Mouse (Mus musculus) kidney, postnatal 25 days (tissue): Measurements from ENCODE around the gene Brsk1.

ENCODE experiments used
- DNase-seq, 2 experiments: peaks; one replicate each; pipeline ENCODE4 v3.0.0; 2021; ENCODE audit warnings: mixed read lengths in 2 of 2

Gene Brsk1

DNA sequence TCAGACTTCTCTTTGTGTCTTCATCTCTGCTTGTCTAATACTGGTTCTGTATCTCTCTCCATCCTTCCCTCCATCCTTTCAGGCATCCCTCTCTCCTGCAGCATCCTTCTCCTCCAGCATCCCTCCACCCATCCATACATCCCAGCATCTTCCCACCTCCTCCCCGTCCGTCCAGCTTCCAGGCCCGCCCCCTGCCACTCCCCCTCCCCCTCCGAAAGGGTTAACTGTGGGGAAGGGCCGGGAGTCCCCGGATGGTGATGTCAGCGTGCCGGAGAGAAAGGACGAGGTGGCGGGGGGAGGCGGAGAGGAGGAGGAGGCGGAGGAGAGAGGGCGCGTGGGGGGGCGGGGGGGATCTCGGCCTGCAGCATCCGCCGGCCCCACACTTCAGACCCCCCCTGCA lies at the start of gene Brsk1:
Gene Brsk1, plus strand, starts transcription at position 218 of the 400 bp plus-strand sequence.
- DNase-seq: peak; percentile 40 to 70

DNA sequence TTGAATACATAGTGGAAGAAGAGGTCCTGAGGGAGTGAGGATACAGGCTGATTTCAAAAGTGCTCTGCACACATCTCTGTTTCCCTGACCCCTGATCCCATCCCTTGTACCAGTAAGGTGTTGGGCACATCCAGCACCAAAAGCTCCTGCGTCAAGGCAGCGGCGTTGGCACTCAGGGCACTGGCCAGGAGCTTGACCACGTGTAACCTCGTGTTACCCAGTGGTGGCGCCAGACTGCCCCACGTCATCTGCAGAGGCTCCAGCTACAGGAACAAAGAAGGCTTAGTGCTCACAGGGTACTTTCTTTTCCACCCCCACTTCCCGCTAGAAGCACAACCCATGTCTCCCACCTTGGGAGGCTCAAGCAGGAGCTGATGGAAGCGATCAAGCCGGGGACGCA lies 49.2 kb upstream of the Brsk1 start:
- DNase-seq: no peak

DNA sequence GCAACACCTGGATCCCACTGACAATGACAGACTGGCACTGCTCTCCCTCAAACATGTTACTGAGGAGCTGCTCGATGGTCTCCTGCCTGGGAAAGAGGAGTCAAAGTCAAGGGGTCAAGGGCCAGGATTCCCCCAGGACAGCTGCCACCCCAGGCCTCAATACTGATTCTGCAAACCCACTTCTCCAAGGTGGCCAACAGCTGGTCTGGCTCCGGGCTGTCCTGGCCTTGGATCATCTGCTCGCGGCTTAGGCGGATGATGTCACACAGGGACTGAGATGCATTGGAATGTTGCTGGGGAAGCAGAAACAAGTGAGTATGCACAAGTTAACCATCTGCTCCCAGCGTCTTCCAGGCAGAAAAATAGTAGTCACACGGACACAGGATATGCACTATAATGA lies 48.4 kb upstream of the Brsk1 start:
- no peak for DNase-seq

DNA sequence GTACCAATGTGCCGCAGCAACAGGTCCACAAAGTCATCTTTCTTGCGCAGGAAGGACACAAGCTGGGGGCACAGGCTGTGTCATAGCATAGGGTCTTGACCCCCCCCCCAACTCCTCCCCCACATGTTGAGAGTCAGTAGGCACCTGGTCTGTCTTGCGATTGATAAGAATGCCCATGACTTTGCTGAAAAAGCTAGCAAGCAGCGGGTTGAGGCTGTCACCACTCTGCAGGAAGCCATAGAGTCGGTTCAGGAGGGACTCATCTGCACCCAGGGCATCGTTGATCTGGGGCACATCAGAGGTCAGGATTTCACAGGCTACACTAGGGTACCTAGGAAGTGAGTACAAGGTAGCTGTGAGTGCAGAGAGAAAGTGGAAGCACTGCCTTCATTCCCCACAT lies 47.2 kb upstream of the Brsk1 start:
- no peak for DNase-seq

DNA sequence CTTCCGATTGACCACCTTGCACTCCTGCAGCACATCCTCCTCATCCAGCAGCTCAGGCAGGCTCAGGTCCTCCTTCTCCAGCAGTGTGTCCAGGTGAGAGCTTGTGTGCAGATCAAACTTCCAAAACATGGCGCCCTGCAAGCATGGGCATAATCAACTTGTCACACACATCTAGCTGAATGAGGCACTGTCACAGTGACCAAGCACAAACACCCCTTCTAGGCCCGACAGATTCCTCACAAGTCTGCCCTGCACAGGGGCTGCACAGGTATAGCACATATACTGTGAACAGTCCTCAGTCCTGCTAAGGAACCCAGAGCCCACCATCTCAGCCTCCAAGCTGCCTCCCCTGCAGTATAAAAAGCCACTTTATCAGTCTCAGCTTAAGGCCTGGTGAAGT lies 43.6 kb upstream of the Brsk1 start:
- DNase-seq: no peak

DNA sequence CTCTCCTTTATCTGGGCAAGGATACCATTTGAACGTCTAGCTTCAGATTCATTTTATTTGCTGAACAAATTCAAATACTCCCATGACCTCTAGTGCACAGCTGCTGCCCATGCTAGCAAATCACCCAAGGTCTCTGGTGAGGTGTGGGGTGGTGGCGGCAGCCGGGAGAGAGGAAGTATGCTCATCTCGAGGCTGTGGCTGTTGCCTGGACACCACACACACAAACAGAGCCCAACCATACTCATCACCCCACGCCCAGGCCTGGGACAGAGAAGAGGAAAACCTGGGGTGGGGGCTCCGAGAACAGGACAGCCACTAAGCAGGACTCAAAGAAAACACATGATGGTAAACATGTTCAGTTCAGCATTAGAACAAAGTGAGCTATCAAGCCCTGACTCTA lies 43.1 kb upstream of the Brsk1 start:
- no peak for DNase-seq

DNA sequence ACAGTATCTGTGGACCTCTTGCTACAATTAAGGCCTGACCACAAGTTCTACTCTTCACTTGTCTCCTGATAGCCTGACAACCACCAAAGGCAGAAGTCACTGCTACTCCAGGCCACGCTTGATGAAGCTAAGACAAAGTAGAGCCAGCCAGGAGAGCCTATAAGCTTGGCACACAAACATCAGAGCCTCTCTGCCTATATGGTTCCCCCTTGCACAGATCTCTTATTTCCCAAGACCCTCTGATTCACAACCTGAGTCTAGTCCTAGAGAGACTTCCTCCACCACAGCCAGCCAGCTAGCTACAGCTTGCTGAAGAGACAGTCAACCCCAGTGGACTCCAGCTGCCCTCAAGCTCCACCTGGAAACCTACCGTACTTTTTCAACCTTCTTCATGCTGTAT lies 42.4 kb upstream of the Brsk1 start:
- DNase-seq: no peak

DNA sequence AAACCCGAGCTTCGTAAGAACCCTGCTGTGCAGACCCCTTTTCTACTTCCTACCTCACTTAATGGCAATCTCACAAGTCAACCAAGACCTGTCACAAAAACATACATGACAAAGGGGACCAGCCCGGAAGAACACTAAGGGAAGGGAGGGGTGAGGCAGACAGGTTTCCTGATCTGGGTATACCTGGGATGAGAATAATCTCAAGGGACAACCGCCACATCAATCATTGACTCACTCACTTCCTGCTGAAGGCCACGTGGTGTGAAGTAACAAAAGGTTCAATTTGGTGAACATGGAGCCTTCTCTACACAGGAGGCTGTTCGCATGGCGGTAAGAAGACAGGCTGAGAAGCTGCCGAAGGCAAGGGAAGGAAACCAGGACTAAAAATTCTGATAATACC lies 38.8 kb upstream of the Brsk1 start:
- DNase-seq: peak in 1 of 2 experiments; percentile 20

DNA sequence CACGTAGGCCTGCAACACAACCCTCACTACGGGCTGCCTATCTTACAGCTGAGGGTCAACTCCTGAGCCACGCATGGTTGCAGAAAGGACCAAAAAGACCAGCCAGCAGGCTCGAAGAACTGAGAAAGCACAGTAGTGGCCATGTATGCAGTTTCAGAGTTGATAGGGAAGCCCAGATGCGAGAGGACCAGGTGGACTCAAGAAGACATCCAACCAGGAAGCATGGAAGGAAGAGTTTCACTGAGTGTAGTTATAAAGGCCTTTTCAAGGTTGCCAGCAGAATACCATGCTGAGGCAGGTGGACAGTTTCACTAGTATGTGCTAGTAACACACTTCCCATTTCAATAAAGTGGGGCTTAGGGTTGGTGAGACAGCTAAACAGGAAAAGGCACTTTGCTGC lies 37.7 kb upstream of the Brsk1 start:
- no peak for DNase-seq

DNA sequence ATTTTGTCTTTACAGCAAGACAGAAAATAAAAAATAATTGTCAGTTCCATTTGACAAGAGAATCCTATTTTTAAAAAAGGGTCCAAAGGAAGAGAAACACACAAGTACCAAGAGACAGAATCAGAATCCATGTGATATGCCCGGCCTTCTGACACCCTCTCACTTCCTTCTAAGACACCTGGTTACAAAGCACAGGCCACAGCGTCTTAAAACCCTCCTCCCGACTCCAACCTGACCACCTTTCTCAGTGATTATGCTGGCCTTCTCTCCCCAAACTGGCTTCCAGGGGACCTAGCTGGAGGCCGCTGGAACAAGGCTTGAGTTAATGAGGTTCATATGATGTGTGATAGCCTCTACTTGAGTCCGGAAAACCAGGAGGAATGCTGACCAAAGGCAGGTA lies 37.1 kb upstream of the Brsk1 start:
- no peak for DNase-seq

DNA sequence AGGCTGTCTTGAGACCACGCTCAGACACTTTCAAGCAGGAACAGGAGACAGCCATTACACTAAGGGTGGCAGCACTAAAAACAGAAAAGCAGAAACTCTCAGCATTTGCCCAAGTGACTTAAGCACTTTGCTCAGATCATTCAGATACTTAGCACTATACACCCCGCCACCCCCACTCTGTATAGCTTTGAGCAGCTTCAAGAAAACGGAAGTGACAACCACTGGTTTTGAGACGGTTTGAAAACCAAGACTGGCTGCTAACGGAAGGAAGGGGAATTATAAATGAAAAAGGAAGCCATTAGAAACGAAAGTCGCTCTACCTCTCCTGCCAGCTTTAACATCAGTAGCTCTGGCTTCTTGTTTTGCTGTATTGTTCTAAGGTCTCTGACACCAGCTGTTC lies 36.6 kb upstream of the Brsk1 start:
- peak in 1 of 2 experiments; percentile 19 for DNase-seq

DNA sequence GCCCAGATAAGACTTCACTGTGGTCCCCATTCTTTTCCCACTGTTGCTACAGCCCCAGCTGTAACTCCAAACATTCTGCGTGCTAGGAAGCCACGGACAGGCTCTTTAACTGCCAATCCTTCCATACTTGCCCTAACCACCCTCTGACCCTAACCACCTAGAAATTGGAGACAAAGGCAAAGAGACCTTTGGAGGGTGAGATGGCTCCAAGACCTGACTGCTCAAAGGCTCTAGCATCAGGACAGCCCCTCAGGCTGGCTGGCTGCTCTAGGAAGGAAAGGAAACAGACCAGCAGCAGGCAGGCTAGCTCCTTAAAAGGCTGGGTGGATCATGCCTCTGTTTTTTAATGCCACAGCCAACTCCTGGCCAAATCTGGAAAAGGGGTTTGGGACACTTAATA lies 36.2 kb upstream of the Brsk1 start:
- DNase-seq: no peak

DNA sequence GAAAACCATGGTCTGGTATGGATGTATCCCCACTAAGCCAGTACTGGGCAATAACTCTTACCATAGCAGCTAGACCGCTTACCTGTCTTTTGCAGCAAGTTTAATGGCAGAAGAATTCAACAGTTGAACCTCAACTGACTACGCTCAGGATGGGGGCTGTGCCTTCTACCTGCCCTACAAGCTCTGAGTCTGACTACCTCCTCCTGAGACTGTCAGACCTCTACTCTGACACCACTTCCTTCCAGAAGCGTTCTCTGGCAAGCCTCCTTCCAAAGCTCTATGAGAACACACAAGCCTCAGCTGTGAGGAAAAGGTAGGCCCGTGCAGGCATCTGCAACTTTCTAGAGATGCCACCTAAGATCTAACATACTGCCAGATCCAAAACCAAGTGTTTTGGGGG lies 35.0 kb upstream of the Brsk1 start:
- DNase-seq: no peak

DNA sequence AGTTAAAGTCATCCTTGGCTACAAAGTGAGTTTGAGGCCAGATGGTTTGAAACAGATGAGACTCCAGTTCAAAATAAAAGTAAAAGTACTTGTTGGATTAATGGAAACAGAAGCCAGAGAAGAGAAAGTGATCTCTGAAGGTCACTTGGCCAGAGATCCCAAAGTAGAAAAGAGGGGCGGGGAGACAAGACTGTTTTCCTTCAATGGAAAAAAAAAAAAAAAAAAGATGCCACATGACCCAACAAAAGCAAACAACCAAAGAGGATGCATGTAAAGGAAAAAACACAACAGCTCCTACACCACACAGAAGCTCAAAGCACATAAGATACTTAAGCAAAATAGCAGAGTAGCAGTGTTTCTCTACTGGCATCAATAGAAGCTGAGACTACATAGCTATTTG lies 34.5 kb upstream of the Brsk1 start:
- no peak for DNase-seq

DNA sequence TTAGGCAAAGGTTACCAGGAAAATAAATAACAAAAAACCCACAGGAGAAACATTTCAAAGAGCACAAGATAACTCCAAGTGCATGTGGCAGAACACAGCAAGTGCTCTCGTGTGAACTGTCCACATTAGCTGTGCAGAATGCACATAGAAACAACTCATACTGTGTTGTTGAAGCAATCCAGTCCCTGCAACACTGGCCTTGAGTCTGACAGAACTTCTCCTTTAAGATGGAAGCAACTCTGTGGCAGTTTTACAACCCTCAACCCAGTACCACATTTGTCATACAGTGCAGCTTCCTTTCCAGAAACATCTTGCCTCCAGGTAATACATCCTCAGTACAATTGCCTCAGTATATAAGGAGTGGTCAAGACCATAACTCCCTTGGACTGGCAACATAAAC lies 33.6 kb upstream of the Brsk1 start:
- DNase-seq: no peak

DNA sequence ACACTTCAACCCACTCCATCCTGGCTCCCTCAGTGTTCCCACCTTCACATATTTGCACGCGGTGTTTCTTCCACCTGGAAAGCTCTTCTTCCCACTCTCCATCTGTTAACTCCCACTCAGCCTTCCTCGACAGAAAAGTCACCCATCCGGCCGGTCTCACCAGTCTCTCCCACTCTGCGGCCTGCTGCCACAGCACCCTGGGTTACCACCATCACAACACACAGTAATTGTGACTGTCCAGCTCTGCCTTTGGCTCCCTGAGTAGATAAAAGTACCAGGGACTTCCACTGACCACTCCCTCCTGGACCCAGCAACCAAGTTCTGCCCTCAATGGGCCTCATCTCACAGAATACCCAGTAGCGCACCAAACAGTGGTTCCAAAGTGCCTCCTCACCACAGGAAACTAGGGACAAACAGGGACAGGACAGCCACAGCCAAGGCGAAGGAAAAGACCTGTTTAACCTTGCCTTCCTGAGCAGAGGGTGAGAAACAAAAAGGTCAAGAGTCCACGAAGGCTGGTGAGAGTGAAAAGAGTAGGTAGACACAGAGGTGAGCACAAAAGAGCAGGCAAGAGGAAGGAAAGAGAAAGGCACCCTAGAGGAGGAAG lies 32.8 kb upstream of the Brsk1 start:
- peak; percentile 25 to 47 for DNase-seq

DNA sequence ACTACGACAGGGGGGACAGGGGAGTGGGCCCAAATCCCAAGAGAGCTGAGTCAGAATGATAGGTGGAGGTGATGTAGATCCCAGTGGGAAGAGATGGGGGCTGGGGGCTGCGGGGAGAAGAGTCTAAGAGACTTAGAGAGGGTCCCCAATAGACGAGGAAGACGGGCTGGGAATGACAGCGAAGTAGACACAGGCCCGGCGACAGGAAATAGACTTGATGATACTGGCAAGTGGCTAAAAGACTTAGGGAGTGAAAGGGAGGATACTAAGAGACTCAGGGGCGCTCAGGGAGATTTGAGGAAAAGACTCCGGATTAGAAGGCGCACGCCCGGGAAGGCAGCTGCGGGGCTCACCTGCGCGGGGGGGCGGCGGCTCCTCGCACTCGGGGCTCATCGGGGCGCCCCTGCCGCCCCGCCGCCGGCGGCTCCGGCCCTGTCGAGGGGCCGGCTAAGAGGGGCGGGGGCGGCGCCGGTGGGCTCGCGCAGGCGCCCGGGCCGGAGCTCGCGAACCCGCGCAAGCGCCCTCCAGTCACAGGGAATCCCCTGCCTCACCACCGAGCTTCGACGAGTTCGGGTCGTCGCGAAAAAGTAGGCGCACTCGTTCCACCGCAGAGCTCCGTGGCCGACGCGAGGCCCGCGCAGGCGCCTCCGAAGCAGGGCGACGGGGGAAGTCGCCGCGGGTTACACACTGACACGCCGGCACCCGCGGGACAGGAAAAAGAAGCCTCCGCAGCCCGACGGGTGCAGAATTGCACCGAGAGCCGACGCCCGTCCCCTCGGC lies 32.1 kb upstream of the Brsk1 start:
- peak in 1 of 2 experiments; percentile 7 for DNase-seq

DNA sequence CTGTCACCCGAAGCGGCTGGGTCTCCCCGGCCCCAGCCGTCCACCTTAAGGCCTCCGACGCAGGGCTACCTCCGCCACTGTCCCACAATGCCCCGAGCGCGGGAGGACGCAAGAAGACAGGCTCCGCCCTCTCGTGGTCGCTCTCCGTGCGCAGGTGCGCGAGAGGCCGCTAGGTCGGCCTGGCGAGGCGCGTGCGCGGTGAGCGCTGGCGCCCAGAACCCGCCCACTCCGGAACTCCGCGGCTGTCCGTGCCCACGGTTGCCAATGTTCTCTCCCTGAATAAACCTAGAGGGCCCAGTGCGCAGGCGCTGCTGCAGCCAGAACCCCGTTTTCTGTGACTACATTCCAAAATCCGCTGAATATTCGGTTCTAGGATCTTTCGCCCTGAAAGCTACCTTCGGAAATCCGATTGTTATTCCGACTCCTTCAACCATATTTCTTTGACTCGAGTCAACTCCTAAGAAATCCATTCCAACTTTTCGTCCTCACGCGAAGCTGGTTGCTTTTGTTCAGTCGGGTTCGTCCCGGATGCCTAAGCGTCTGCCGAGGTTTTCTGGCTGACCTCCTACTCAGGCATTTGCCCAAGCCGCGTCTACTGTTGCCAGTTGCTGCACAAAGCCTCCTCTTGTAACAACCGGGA lies 31.4 kb upstream of the Brsk1 start, which contains the start of gene Ppp6r1:
Gene Ppp6r1, minus strand, starts transcription at position 108 of the 640 bp plus-strand sequence.
- DNase-seq: peak; percentile 98 to 99

DNA sequence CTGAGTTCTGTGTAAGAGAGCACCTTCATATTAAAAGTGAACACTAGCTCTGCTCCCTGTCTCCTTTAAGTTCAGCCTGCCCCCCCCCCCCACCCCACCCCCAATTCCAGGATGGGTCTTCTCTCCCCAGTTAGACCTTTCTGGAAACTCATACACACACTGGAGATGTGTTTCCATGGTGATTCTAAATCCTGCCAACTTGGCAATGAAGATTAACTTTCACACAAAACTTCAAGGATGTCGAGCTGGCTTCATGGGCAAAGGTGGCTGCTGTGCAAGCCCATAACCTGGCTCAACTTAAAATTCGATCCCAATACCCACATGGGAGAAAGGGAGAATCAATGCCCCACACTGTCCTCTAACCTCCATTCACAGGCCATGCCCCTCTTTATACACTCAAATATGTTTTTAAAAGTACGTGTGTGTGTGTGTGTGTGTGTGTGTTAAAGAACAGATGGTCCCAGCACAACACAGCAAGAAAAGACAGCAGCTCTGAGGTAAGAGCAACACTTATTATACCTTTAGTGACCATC lies 30.4 kb upstream of the Brsk1 start:
- no peak for DNase-seq

DNA sequence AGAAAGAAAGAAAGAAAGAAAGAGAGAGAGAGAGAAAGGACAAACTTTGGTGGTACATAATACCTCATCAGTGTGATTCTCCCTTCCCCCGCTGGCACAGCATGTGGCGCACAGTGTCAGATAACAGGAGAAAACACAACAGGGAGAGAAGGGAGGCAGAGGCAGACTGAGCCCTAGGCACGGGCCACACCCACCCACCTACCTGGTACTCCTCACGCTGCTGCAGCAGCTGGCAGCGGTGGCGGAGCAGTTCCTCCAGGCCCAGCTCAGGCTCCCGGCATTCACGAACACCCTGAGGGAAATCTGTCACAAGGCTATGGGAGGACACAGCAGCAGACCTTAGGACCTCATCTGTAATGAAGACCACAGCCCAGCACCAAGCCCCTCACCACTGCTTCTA lies 27.2 kb upstream of the Brsk1 start:
- no peak for DNase-seq

DNA sequence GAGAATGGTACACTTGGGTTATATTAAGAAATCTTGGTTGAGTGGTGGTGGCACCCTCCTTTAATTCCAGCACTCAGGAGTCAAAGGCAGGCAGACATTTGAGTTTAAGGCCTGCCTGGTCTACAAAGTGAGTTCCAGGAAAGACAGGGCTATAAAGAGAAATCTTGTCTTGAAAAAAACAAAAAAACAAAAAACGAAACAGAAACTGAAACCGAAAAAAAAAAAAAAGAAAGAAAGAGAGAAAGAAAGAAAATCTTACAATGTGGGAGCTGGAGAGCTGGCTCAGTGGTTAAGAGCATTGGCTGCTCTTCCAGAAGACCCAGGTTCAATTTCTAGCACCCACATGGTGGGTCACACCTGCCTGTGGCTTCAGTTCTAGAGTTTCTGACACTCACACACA lies 26.7 kb upstream of the Brsk1 start:
- no peak for DNase-seq

DNA sequence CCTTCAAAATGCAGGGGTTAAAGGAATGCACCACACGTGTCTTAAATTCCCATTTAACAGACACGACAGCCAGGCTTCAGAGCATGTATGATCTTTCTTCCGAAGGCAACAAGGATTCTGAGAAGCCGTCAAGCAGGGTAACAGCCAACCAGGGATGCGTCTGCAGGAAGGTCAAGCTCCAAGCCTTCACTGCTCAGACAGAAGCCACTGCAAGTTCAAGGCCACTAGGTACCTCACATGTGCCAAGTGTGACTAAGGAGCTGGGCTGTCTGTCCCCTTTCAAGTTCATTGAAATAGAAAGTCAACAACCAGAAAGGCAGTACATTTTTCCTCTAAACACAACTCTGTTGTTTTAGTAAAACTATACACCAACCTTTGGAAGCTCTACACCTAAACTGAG lies 23.5 kb upstream of the Brsk1 start:
- no peak for DNase-seq

DNA sequence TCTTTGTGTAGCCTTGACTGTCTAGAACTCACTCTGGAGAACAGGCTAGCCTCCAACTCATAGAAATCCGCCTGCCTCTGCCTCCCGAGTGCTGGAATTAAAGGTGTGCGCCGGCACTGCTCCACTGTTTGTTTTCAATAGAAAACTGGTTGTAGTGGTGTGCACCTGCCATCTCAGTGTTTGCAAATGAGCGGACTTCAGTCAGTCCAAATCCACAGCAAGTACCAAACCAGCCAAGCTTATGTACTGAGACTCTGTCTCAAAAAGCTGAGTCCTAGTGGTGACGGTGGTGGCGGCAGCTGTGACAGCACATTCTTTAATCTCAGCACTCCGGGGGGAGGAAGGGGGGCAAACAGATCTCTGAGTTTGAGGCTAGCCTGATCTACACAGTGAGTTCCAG lies 21.9 kb upstream of the Brsk1 start:
- no peak for DNase-seq

DNA sequence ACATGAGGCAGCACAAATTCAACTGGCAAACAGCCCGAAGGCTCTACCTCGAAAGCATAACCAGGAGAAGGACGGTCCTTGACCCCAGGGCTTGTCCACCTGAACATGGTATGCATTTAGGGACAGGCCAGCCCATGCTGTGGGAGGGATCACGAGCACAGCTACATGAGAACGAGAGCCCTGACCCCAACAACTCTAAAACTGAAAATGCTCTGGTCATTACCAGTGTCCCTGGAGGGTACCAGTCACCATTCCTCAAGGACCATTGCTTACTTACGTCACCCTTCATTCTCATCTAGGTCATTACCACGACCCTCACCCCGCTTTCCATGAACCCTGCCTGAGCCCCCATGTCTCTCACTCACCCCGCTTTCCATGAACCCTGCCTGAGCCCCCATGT lies 21.2 kb upstream of the Brsk1 start:
- DNase-seq: no peak
